8 mouse cellular contexts compared by ENCODE assay signal in genomic region chr4:63402558-63402957, GRCm38 (mm10). TPM values are rescaled to one million over a fixed set of nuclear protein-coding genes. Genes with fewer than 3 reads are reported as not detected.
DNase-seq lines count a peak whose midpoint lies in the region; ATAC-seq and TF ChIP-seq lines count a peak whose summit lies in the region.

No protein-coding gene starts in this region.

- 55% methylated on average over 6 of the region's 6 CpGs for WGBS in liver, adult 2 months
- 81% methylated on average over 6 of the region's 6 CpGs for WGBS in forebrain, embryonic 11.5 days
- WGBS in limb, embryonic 11.5 days, result 40% methylated on average over 6 of the region's 6 CpGs
- 74% methylated on average over 6 of the region's 6 CpGs for WGBS in neural tube, embryonic 14.5 days

- H3K27me3 ChIP-seq in liver, adult 2 months (ENCODE audit: control insufficient read depth, insufficient read depth, low read length), result no peaks in the 10 kb centered on the region
- H3K27me3 ChIP-seq in forebrain, embryonic 11.5 days (ENCODE audit: control insufficient read depth, insufficient read depth, low read length), result no peaks in the 10 kb centered on the region
- H3K27me3 ChIP-seq in limb, embryonic 11.5 days (ENCODE audit: control insufficient read depth, insufficient read depth, low read length), result no peaks in the 10 kb centered on the region
- no peaks in the 10 kb centered on the region for H3K27me3 ChIP-seq in neural tube, embryonic 14.5 days (ENCODE audit: control insufficient read depth, insufficient read depth, low read length)

- no peak for TF ChIP-seq POLR2A in liver, adult 2 months (IDR thresholded peaks at IDR 0.05; ENCODE audit: extremely low read depth, insufficient read depth, low read length)

- no peak for TF ChIP-seq CTCF in liver, adult 2 months (IDR thresholded peaks at IDR 0.05; ENCODE audit: low read depth, low read length)

- DNase-seq in liver, adult 2 months (ENCODE audit: extremely low read depth, low read depth, low spot score), result no peak
- no peak for DNase-seq in liver
- DNase-seq in forebrain, embryonic 11.5 days (ENCODE audit: low spot score), result no peak
- no peak for DNase-seq in limb, embryonic 11.5 days (ENCODE audit: low spot score)
- no peak for DNase-seq in layer of hippocampus, postnatal 36 days
- DNase-seq in urinary bladder, postnatal 25 days (ENCODE audit: low spot score), result no peak
- DNase-seq in right cerebral cortex, postnatal 10 days (ENCODE audit: low spot score in 2 of 2), result no peak

- ATAC-seq in forebrain, embryonic 11.5 days (replicated peaks; ENCODE audit: low FRiP score), result no peak
- ATAC-seq in limb, embryonic 11.5 days (ENCODE audit: insufficient number of reproducible peaks, low FRiP score, low TSS enrichment, low read depth), result no peak
- peak; percentile 1; the same call in 1 of the 2 replicates for ATAC-seq in neural tube, embryonic 14.5 days (ENCODE audit: low read depth)

- no peaks in the 10 kb centered on the region for H3K79me2 ChIP-seq in liver, adult 2 months (ENCODE audit: control insufficient read depth, insufficient read depth, low read length)

- no peaks in the 10 kb centered on the region for H3K9me3 ChIP-seq in forebrain, embryonic 11.5 days (ENCODE audit: control insufficient read depth, low read length)
- H3K9me3 ChIP-seq in limb, embryonic 11.5 days (ENCODE audit: control insufficient read depth, low read length), result no peaks in the 10 kb centered on the region
- no peaks in the 10 kb centered on the region for H3K9me3 ChIP-seq in neural tube, embryonic 14.5 days (ENCODE audit: control insufficient read depth, low read length)

- no peaks in the 10 kb centered on the region for H3K36me3 ChIP-seq in liver, adult 2 months (ENCODE audit: control insufficient read depth, insufficient read depth, low read length)
- no peaks in the 10 kb centered on the region for H3K36me3 ChIP-seq in forebrain, embryonic 11.5 days (ENCODE audit: control insufficient read depth, insufficient read depth, low read length)
- H3K36me3 ChIP-seq in limb, embryonic 11.5 days (ENCODE audit: control insufficient read depth, insufficient read depth, low read length), result 0 out of 2 replicates have a peak, but pooled peaks cover under 1% of the 10 kb centered on the region
- no peaks in the 10 kb centered on the region for H3K36me3 ChIP-seq in neural tube, embryonic 14.5 days (ENCODE audit: control insufficient read depth, insufficient read depth, low read length)

- H3K9ac ChIP-seq in liver, adult 2 months (ENCODE audit: low read depth, low read length), result peak overlapping the region; percentile 52
- peak overlapping the region; percentile 60 for H3K9ac ChIP-seq in forebrain, embryonic 11.5 days (ENCODE audit: low read length)
- peak overlapping the region; percentile 63 for H3K9ac ChIP-seq in limb, embryonic 11.5 days (ENCODE audit: low read length)
- no peak overlapping the region for H3K9ac ChIP-seq in neural tube, embryonic 14.5 days (replicated peaks; ENCODE audit: low read depth, low read length)

- H3K4me3 ChIP-seq in liver, adult 2 months (ENCODE audit: insufficient read depth, low read depth, low read length), result peak overlapping the region; percentile 60
- H3K4me3 ChIP-seq in forebrain, embryonic 11.5 days (ENCODE audit: low read depth, low read length), result peak overlapping the region; percentile 20
- H3K4me3 ChIP-seq in limb, embryonic 11.5 days (ENCODE audit: low read depth, low read length), result peak overlapping the region; percentile 27
- peak overlapping the region; percentile 12; the same call in 1 of the 2 replicates for H3K4me3 ChIP-seq in neural tube, embryonic 14.5 days (ENCODE audit: low read depth, low read length)

- peak overlapping the region; percentile 71 for H3K27ac ChIP-seq in liver, adult 2 months (replicated peaks; ENCODE audit: insufficient read depth, low read depth, low read length)
- peak overlapping the region; percentile 80 for H3K27ac ChIP-seq in forebrain, embryonic 11.5 days (ENCODE audit: low read depth, low read length)
- peak overlapping the region; percentile 86; the same call in 1 of the 2 replicates for H3K27ac ChIP-seq in limb, embryonic 11.5 days (replicated peaks; ENCODE audit: low read depth, low read length)
- H3K27ac ChIP-seq in neural tube, embryonic 14.5 days (ENCODE audit: low read depth, low read length), result peak overlapping the region; percentile 58; the same call in 1 of the 2 replicates

- H3K4me2 ChIP-seq in forebrain, embryonic 11.5 days (ENCODE audit: low read depth, low read length, severe bottlenecking), result peak overlapping the region; percentile 51
- H3K4me2 ChIP-seq in limb, embryonic 11.5 days (ENCODE audit: low read depth, severe bottlenecking), result peak overlapping the region; percentile 49
- H3K4me2 ChIP-seq in neural tube, embryonic 14.5 days (ENCODE audit: low read depth, low read length), result peak overlapping the region; percentile 3; the same call in 1 of the 2 replicates

- no peaks in the 10 kb centered on the region; the same call in 1 of the 2 replicates for H3K4me1 ChIP-seq in liver, adult 2 months (ENCODE audit: control insufficient read depth, insufficient read depth, low read length)
- H3K4me1 ChIP-seq in forebrain, embryonic 11.5 days (replicated peaks; ENCODE audit: control insufficient read depth, insufficient read depth, low read length), result peaks cover 9% of the 10 kb centered on the region; the same call in 1 of the 2 replicates
- peaks cover 38% of the 10 kb centered on the region for H3K4me1 ChIP-seq in limb, embryonic 11.5 days (ENCODE audit: control insufficient read depth, insufficient read depth, low read length)
- H3K4me1 ChIP-seq in neural tube, embryonic 14.5 days (ENCODE audit: control insufficient read depth, insufficient read depth, low read length), result peaks cover 24% of the 10 kb centered on the region

RNA-seq across cellular contexts. Expression of gene Akna, which starts 0.6 kb away (rescaled TPM):
- 1.0 and 1.4 TPM in 2 replicates for total RNA-seq in liver, adult 2 months (2014; rRNA removed)
- polyA plus RNA-seq in liver, adult 2 months (2012; rRNA removed), result 1.1 and 1.6 TPM in 2 replicates
- 18.8 and 21.0 TPM in 2 replicates for polyA plus RNA-seq in forebrain, embryonic 11.5 days (2014; fragmentation: Nextera tagmentation; extraction: Ambion mirVana)
- polyA plus RNA-seq in limb, embryonic 11.5 days (2014; fragmentation: Nextera tagmentation; extraction: Ambion mirVana), result 9.5 and 10.9 TPM in 2 replicates
- 2.5 and 3.8 TPM in 2 replicates for polyA plus RNA-seq in neural tube, embryonic 14.5 days (2014; fragmentation: Nextera tagmentation; extraction: Ambion mirVana)
- total RNA-seq in layer of hippocampus, postnatal 36 days (2021), result 1 to 10 TPM; 2.8 to 3.0 TPM

RNA-seq across cellular contexts. Expression of gene Orm2, which starts 40.3 kb away (rescaled TPM):
- total RNA-seq in liver, adult 2 months (2014; rRNA removed), result 27.0 and 55.0 TPM in 2 replicates
- 66.8 and 86.8 TPM in 2 replicates for polyA plus RNA-seq in liver, adult 2 months (2012; rRNA removed)
- polyA plus RNA-seq in forebrain, embryonic 11.5 days (2014; fragmentation: Nextera tagmentation; extraction: Ambion mirVana), result not detected in 2 replicates
- not detected in 2 replicates for polyA plus RNA-seq in limb, embryonic 11.5 days (2014; fragmentation: Nextera tagmentation; extraction: Ambion mirVana)
- polyA plus RNA-seq in neural tube, embryonic 14.5 days (2014; fragmentation: Nextera tagmentation; extraction: Ambion mirVana), result not detected in 2 replicates
- not detected for total RNA-seq in layer of hippocampus, postnatal 36 days (2021)

RNA-seq across cellular contexts. Expression of gene Orm3, which starts 46.6 kb away (rescaled TPM):
- 1.1 and 14.1 TPM in 2 replicates for total RNA-seq in liver, adult 2 months (2014; rRNA removed)
- 7.3 and 11.4 TPM in 2 replicates for polyA plus RNA-seq in liver, adult 2 months (2012; rRNA removed)
- not detected in 2 replicates for polyA plus RNA-seq in forebrain, embryonic 11.5 days (2014; fragmentation: Nextera tagmentation; extraction: Ambion mirVana)
- not detected in 2 replicates for polyA plus RNA-seq in limb, embryonic 11.5 days (2014; fragmentation: Nextera tagmentation; extraction: Ambion mirVana)
- polyA plus RNA-seq in neural tube, embryonic 14.5 days (2014; fragmentation: Nextera tagmentation; extraction: Ambion mirVana), result not detected in 2 replicates
- total RNA-seq in layer of hippocampus, postnatal 36 days (2021), result not detected

RNA-seq across cellular contexts. Expression of gene Orm1, which starts 58.2 kb away (rescaled TPM):
- total RNA-seq in liver, adult 2 months (2014; rRNA removed), result 1,235 and 2,595 TPM in 2 replicates
- 676 and 691 TPM in 2 replicates for polyA plus RNA-seq in liver, adult 2 months (2012; rRNA removed)
- polyA plus RNA-seq in forebrain, embryonic 11.5 days (2014; fragmentation: Nextera tagmentation; extraction: Ambion mirVana), result not detected in 2 replicates
- not detected in 2 replicates for polyA plus RNA-seq in limb, embryonic 11.5 days (2014; fragmentation: Nextera tagmentation; extraction: Ambion mirVana)
- not detected in 2 replicates for polyA plus RNA-seq in neural tube, embryonic 14.5 days (2014; fragmentation: Nextera tagmentation; extraction: Ambion mirVana)
- not detected for total RNA-seq in layer of hippocampus, postnatal 36 days (2021)

Comparison
In these comparisons a context has a peak if more than half of its experiments do, and no peak if none do; other contexts are left out.
1. RNA of gene Orm2, which starts 40.3 kb away (polyA plus RNA-seq): 66.8 to 86.8 TPM in liver, adult 2 months; not detected in limb, embryonic 11.5 days, not detected in forebrain, embryonic 11.5 days and not detected in neural tube, embryonic 14.5 days; every median in the first group is over 10 times any median in the second.
2. Peak in every context shown above with its lines, with median percentiles within 50 percentile points of each other: H3K27ac ChIP-seq, H3K4me3 ChIP-seq and H3K4me2 ChIP-seq.